Mouse (Mus musculus): Measurements from ENCODE around the gene Sh2d3c.

DNA sequence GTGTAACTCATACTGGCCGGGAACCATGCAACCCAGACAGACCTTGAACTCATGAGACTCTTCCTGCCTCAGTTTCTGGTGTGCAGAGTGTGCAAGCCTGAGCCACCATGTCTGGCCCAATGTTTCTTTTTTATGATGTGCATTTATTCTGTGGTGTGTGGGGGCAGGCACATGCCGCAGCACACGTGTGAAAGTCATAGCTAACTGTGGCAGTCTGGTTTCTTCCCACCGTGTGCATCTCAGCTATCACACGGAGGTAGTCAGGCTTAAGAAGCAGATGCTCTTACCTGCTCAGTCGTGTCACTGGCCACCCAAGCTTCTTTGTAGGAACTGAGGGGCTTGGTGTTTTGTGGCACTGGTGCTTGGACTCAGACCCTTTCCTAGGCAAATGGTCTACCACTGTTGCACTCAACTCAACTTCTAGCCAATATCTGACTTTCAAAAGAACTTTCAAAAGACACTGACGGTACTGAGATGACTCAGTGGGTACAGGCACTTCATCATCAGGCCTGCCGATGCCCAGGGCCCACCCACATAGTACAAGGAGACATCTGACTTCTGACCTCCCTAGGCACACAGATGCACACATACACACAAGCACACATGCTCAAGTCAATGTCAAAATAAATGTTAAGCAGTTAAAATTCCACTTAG is 51.9 kb downstream of the Sh2d3c start:
- no peak for TF ChIP-seq CTCF (IDR thresholded peaks at IDR 0.05; ENCODE audit: low read depth)
- TF ChIP-seq EP300 (IDR thresholded peaks at IDR 0.05; ENCODE audit: low read depth): no peak
